Mouse (Mus musculus) kidney, adult 2 months (tissue): ENCODE measurements around the gene Anp32e. TPM values are rescaled to one million over a fixed set of nuclear protein-coding genes. Genes with fewer than 3 reads are reported as not detected.

Experiments used
- DNase-seq: peaks from one replicate; pipeline ENCODE4 v3.0.0; 2021
- H3K27ac ChIP-seq: fragments of 200-500 bp; 2 replicates; pipeline ENCODE4 v1.5.1; 2012; ENCODE audit warnings: low read depth, low read length, control low read depth, inconsistent platforms; ENCODE audit not compliant: insufficient read depth
- H3K27me3 ChIP-seq: fragments of 200-500 bp; replicated peaks from 2 replicates; pipeline ENCODE4 v1.6.1; 2012; ENCODE audit warnings: mild to moderate bottlenecking, moderate library complexity, low read length, inconsistent platforms; ENCODE audit not compliant: control insufficient read depth, insufficient read depth
- H3K36me3 ChIP-seq: fragments of 200-500 bp; 2 replicates; pipeline ENCODE4 v1.6.1; 2012; ENCODE audit warnings: mild to moderate bottlenecking, moderate library complexity, low read length, inconsistent platforms; ENCODE audit not compliant: control insufficient read depth, insufficient read depth
- H3K4me1 ChIP-seq: fragments of 200-500 bp; 2 replicates; pipeline ENCODE4 v1.6.1; 2011; ENCODE audit warnings: low read length; ENCODE audit not compliant: control insufficient read depth, insufficient read depth
- H3K4me3 ChIP-seq: fragments of 200-500 bp; 2 replicates; pipeline ENCODE4 v1.5.1; 2011; ENCODE audit warnings: mild to moderate bottlenecking, low read depth, low read length, control low read depth; ENCODE audit not compliant: insufficient read depth
- CTCF ChIP-seq: fragments of 200-500 bp; conservative IDR thresholded peaks from 2 replicates; pipeline ENCODE4 v1.5.1; 2011; ENCODE audit warnings: low read depth, mild to moderate bottlenecking, control low read depth, low read length, moderate library complexity, mixed read lengths; ENCODE audit not compliant: insufficient read depth, insufficient read length
- POLR2A ChIP-seq: fragments of 200-500 bp; IDR thresholded peaks from one replicate; pipeline ENCODE4 v1.6.1; 2011; ENCODE audit warnings: low read depth, low read length, control low read depth
- WGBS: fragments of 180-500 bp; shearing (Covaris S2); methylation state at CpG from one replicate; pipeline ENCODE4 v1.1.7; 2018; 5-methylcytosine and 5-hydroxymethylcytosine counted together
- polyA plus RNA-seq: library from polyadenylated mRNA; depleted of rRNA; stranded (reverse); fragments of >200 nt; gene quantifications from 2 replicates; pipeline ENCODE4 v1.2.3, GENCODE M21; 2012

Anp32e gene
- polyA plus RNA-seq, 1 experiment = 18.5 TPM

DNA sequence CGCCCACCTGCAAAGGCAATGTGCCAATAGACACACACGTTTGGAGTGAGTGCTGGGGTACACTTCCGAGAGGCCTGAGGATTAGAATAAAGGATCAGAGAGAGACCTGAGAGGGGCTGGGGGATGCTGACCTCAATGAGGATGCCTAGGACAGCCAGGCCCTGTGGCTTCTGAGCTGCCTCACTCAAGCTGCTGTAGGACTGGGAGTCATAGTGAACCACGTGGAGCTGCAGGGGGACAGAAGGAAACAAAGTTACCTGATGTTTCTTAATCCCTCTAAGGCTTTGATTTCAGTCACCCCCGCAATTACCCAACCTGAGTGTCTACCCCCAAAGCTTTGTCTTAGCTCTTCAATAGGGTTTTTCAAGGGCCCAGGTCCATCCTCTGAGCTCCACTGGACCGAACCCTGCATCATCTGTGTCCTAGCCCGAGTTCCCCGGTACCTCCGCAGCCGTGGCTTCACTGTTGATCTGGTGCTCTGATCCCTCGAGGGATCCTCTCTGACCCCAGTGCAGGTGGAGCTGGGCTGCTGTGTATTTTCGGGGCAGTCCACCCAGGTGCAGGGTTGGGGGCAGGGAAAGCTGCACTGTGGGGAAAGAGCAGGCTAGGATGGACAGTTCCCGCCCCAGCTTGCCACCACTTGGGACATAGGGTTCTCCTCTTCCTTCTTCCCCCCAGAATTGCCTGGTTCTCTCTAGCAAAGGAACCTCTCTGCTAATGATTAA, 29.1 kb upstream of the Anp32e start:
- 54% methylated on average over 13 of the region's 13 CpGs for WGBS
- H3K4me3 ChIP-seq = no peak overlapping the region
- no peaks in the 10 kb centered on the region for H3K27me3 ChIP-seq
- TF ChIP-seq POLR2A (no peak), CTCF (no peak)
- peaks cover 15% of the 10 kb centered on the region for H3K4me1 ChIP-seq
- no peak for DNase-seq
- H3K27ac ChIP-seq = no peak overlapping the region
- H3K36me3 ChIP-seq = no peaks in the 10 kb centered on the region

DNA sequence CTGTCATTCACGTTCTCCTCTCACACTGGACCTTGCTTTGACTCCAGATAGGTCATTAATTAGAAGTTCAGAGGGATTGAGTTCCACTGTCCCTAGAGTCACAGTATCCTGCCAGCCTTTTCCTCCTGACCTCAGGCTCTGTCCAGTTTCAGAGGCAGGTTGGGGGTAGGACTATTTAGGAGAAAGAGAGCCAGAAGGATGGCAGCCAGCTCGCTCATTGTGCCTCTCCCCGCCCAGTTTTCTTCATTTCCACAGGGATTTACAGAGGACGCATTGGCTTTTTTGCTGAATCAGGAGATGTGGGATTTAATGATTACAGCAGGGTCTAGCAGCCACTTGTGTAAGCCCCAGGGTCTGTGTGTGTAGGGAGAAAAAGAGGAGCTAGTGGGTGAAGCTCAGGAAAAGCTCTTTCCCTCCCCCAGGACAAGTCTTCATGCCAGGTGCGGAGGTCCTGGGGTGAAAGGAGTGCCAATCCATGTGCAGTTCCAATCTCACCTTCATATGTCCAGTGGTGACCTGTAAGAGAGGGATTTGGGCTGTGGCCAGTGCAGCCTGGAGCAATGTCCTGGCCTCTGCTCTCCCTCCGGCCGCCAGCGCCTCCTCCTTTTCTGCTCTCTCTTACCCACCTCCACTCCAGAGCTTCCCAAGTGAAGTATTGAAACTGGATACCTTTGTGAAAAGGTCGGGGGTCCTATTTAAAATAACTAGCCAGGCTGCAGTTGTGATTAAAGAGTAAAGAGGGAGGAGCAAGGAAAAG, 27.3 kb upstream of the Anp32e start:
- H3K36me3 ChIP-seq = no peaks in the 10 kb centered on the region
- peak; percentile 89 for DNase-seq
- TF ChIP-seq CTCF (no peak), POLR2A (no peak)
- peak overlapping the region; percentile 89 for H3K27ac ChIP-seq
- H3K4me1 ChIP-seq = peaks cover 17% of the 10 kb centered on the region
- WGBS = 42% methylated on average over 9 of the region's 9 CpGs
- peak overlapping the region; percentile 31; the same call in 1 of the 2 replicates for H3K4me3 ChIP-seq
- no peaks in the 10 kb centered on the region for H3K27me3 ChIP-seq

DNA sequence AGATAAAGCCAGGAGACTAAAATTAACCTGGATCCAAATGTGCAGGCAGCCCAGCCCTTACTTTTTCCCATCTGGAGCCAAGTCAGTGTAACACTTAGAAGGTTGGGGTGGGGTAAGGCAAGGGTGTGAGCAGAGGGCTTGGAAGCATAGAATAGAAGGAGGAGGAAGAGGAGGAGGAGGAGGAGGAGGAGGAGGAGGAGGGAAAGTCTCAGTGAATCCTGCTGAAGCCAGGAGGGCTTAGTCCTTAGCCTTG, 26.7 kb upstream of the Anp32e start:
- Histone ChIP-seq H3K4me1 (peaks cover 20% of the 10 kb centered on the region), H3K27ac (peak overlapping the region; percentile 89), H3K4me3 (peak overlapping the region; percentile 31), H3K36me3 (no peaks in the 10 kb centered on the region), H3K27me3 (no peaks in the 10 kb centered on the region)
- no peak for TF ChIP-seq CTCF
- no peak for TF ChIP-seq POLR2A
- no peak for DNase-seq

- Histone ChIP-seq H3K4me3 (peak overlapping the region; percentile 31; the same call in 1 of the 2 replicates), H3K4me1 (peaks cover 20% of the 10 kb centered on the region), H3K27me3 (no peaks in the 10 kb centered on the region), H3K36me3 (no peaks in the 10 kb centered on the region), H3K27ac (peak overlapping the region; percentile 97)
- TF ChIP-seq CTCF = no peak
- TF ChIP-seq POLR2A = no peak
- 32% methylated on average over 6 of the region's 6 CpGs for WGBS
- peak; percentile 48 for DNase-seq
Measured at GRCm38 (mm10) chr3:95902643-95903042, 26.4 kb upstream of the Anp32e start.

- Histone ChIP-seq H3K27ac (peak overlapping the region; percentile 85), H3K4me3 (peak overlapping the region; percentile 46), H3K4me1 (peaks cover 20% of the 10 kb centered on the region), H3K27me3 (no peaks in the 10 kb centered on the region), H3K36me3 (no peaks in the 10 kb centered on the region)
- DNase-seq = peak; percentile 89
- no peak for TF ChIP-seq CTCF
- peak; percentile 46 for TF ChIP-seq POLR2A
- WGBS = 20% methylated on average over 15 of the region's 15 CpGs
Measured at GRCm38 (mm10) chr3:95903753-95904502, 25.1 kb upstream of the Anp32e start.

DNA sequence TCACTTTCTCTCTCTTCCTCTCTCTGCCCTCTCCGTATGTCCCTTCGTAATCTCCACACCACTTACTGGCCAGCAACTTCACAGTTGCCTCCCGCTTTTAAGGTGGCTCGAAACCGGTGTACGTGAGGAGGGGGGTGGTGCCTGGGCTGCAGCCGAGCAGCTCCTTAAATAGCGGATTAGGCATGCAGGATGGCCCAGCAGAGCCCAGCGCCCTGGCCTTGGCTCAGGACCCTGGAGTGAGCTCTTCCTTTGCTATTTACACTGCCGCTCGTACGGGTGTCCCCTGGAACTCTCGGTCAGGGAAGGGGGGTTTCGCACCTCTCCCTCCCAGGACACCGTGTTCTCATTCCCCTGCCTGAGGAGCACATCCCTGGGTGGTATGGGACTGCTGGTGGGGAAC, 24.5 kb upstream of the Anp32e start, which contains the start of gene Car14:
TSS of gene Car14 (minus strand) at position 124 of the 400 bp plus-strand sequence.
- 5% methylated on average over 15 of the region's 15 CpGs for WGBS
- H3K4me1 ChIP-seq = peaks cover 20% of the 10 kb centered on the region
- DNase-seq = peak; percentile 68
- H3K4me3 ChIP-seq = peak within 1 kb of the TSS; percentile 46
- no peaks in the 10 kb centered on the region for H3K27me3 ChIP-seq
- TF ChIP-seq POLR2A = peak; percentile 15
- no peak for TF ChIP-seq CTCF
- H3K36me3 ChIP-seq = no peaks in the 10 kb centered on the region
- peak within 1 kb of the TSS; percentile 97 for H3K27ac ChIP-seq
